Mouse (Mus musculus) liver, embryonic 13.5 days (tissue): ENCODE results near the gene Spryd3. TPM values are rescaled to one million over a fixed set of nuclear protein-coding genes. Genes with fewer than 3 reads are reported as not detected.
A peak's percentile ranks its signal among the peaks of the same experiment; 100 is the strongest.
"Not testable (repeated sequence)": the region's sequence is repeated elsewhere in the genome, so short reads cannot be mapped to it uniquely, and the experiment has no call there.

Source experiments
- ATAC-seq: fragments of 200-750 bp; cut with Nextera tagmentation; 2 replicates; pipeline ENCODE4 v1.8.0; 2017; ENCODE audit warnings: low read depth, mild to moderate bottlenecking, moderate number of reproducible peaks, moderate library complexity
- DNase-seq: peaks from one replicate; pipeline ENCODE4 v3.0.0; 2022
- H3K27ac ChIP-seq: fragments of 300-500 bp; sonication (generic); 2 replicates; pipeline ENCODE4 v1.5.1; 2015; ENCODE audit warnings: moderate library complexity, mild to moderate bottlenecking, inconsistent platforms
- H3K27me3 ChIP-seq: fragments of 300-500 bp; sonication (generic); 2 replicates; pipeline ENCODE4 v1.6.1; 2015; ENCODE audit warnings: mild to moderate bottlenecking, inconsistent platforms
- H3K36me3 ChIP-seq: fragments of 300-500 bp; sonication (generic); 2 replicates; pipeline ENCODE4 v1.6.1; 2015; ENCODE audit warnings: mild to moderate bottlenecking, inconsistent platforms
- H3K4me1 ChIP-seq: fragments of 300-500 bp; sonication (generic); replicated peaks from 2 replicates; pipeline ENCODE4 v1.6.1; 2015; ENCODE audit warnings: inconsistent platforms
- H3K4me2 ChIP-seq: fragments of 300-500 bp; sonication (generic); 2 replicates; pipeline ENCODE4 v1.6.1; 2015; ENCODE audit warnings: inconsistent platforms, mild to moderate bottlenecking, moderate library complexity
- H3K4me3 ChIP-seq: fragments of 300-500 bp; sonication (generic); replicated peaks from 2 replicates; pipeline ENCODE4 v1.5.1; 2015; ENCODE audit warnings: mild to moderate bottlenecking, inconsistent platforms
- H3K9ac ChIP-seq: fragments of 300-500 bp; sonication (generic); 2 replicates; pipeline ENCODE4 v1.6.1; 2015; ENCODE audit warnings: mild to moderate bottlenecking, inconsistent platforms
- H3K9me3 ChIP-seq: fragments of 300-500 bp; sonication (generic); replicated peaks from 2 replicates; pipeline ENCODE4 v1.6.1; 2016; ENCODE audit warnings: inconsistent platforms
- WGBS: fragments of 180-500 bp; shearing (Covaris S2); methylation state at CpG from one replicate; pipeline ENCODE4 v1.1.7; 2015; ENCODE audit not compliant: insufficient replicate concordance; 5-methylcytosine and 5-hydroxymethylcytosine counted together
- polyA plus RNA-seq: library from polyadenylated mRNA; unstranded; fragments of >200 nt; fragmentation: Nextera tagmentation; extraction: Ambion mirVana; gene quantifications from 2 replicates; pipeline ENCODE4 v1.2.1, GENCODE M21; 2015

Gene Spryd3
- polyA plus RNA-seq, 1 experiment from 2014 or later = 13.1 TPM

GRCm38 (mm10) chr15:102092222-102092621 lies 43.8 kb downstream of the Spryd3 start:
- 82% methylated on average over 4 of the region's 4 CpGs for WGBS
- no peak overlapping the region for H3K4me2 ChIP-seq
- peaks cover 98% of the 10 kb centered on the region for H3K36me3 ChIP-seq
- ATAC-seq = no peak
- H3K27ac ChIP-seq = no peak overlapping the region
- H3K9ac ChIP-seq = no peak overlapping the region
- no peak for DNase-seq
- H3K9me3 ChIP-seq = no peaks in the 10 kb centered on the region
- H3K4me3 ChIP-seq = no peak overlapping the region
- H3K27me3 ChIP-seq = no peaks in the 10 kb centered on the region
- peaks cover 19% of the 10 kb centered on the region for H3K4me1 ChIP-seq

- H3K4me3 ChIP-seq = no peak overlapping the region
- H3K27me3 ChIP-seq = no peaks in the 10 kb centered on the region
- peaks cover 18% of the 10 kb centered on the region for H3K4me1 ChIP-seq
- H3K9ac ChIP-seq = no peak overlapping the region
- H3K36me3 ChIP-seq = peaks cover 100% of the 10 kb centered on the region
- no peak overlapping the region for H3K27ac ChIP-seq
- H3K9me3 ChIP-seq = no peaks in the 10 kb centered on the region
- 77% methylated on average over 1 of the region's 1 CpGs for WGBS
- ATAC-seq (no peak), DNase-seq (no peak)
- H3K4me2 ChIP-seq = no peak overlapping the region
Observed at GRCm38 (mm10) chr15:102091688-102092087, 44.3 kb downstream of the Spryd3 start.

DNA sequence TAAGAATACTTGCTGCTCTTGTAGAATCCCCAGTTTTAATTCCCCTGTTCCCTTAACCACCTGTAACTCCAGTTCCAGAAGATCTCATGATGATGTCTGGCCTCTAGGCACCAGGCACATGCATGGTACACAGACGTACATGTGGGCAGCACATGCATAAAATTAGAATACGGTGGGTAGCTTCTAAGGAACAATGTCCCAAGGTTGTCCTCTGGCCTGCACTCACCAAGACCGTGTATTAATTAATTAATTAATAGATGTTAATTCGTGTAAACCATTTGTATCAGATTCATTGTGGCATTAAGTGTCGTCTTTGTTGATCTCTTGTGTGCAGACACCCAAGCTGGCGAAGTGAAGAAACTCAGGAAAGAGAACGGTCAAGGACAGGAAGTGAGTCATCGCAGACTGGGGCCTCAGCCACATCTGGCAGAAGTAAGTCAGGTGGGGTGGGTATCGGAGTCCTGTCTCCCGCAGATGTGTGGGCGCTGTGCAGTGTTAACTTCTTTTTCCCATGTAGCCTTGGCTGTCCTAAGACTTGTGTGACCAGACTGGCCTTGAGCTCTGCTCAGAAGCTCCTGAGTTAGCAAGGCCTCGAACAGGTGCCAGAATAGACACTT lies 44.9 kb downstream of the Spryd3 start:
- H3K27ac ChIP-seq = no peak overlapping the region
- H3K27me3 ChIP-seq = no peaks in the 10 kb centered on the region
- DNase-seq (no peak), ATAC-seq (no peak)
- H3K4me1 ChIP-seq = peaks cover 12% of the 10 kb centered on the region
- peaks cover 99% of the 10 kb centered on the region for H3K36me3 ChIP-seq
- no peak overlapping the region for H3K4me2 ChIP-seq
- WGBS = 61% methylated on average over 12 of the region's 12 CpGs
- H3K4me3 ChIP-seq = no peak overlapping the region
- no peaks in the 10 kb centered on the region for H3K9me3 ChIP-seq
- no peak overlapping the region for H3K9ac ChIP-seq

- H3K9ac ChIP-seq = no peak overlapping the region
- no peaks in the 10 kb centered on the region for H3K9me3 ChIP-seq
- H3K4me1 ChIP-seq = peaks cover 8% of the 10 kb centered on the region; the same call in 1 of the 2 replicates
- DNase-seq (no peak), ATAC-seq (peak; percentile 45; the same call in 1 of the 2 replicates)
- H3K27ac ChIP-seq = no peak overlapping the region
- H3K4me3 ChIP-seq = no peak overlapping the region
- no peak overlapping the region for H3K4me2 ChIP-seq
- no peaks in the 10 kb centered on the region for H3K27me3 ChIP-seq
- WGBS = 76% methylated on average over 12 of the region's 12 CpGs
- peaks cover 99% of the 10 kb centered on the region for H3K36me3 ChIP-seq
Observed at GRCm38 (mm10) chr15:102089914-102090585, 46.0 kb downstream of the Spryd3 start.

DNA sequence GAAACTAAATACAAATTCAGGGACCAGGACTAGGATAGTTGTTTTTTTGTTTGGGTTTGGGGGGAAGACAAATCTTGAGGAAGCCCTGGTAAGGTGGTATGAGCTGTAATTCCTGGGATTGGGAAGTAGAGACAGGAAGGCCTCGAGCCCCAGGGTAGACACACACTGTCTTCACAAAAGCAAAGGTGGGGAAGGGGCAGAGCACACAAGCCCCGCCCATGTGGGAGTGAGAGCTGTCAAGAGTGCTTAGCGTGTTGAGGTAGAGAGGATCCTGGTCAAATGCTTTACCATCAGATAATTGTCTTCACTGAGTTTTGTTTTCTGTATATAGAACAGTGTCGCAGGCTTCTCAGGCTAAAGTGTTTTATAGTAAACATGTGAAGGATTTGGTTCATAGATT lies 53.0 kb downstream of the Spryd3 start:
- H3K27me3 ChIP-seq = no peaks in the 10 kb centered on the region
- H3K27ac ChIP-seq = no peak overlapping the region
- H3K36me3 ChIP-seq = peaks cover 81% of the 10 kb centered on the region
- H3K4me1 ChIP-seq = peaks cover 30% of the 10 kb centered on the region
- no peak overlapping the region for H3K9ac ChIP-seq
- no peak overlapping the region for H3K4me3 ChIP-seq
- no peak overlapping the region for H3K4me2 ChIP-seq
- no peaks in the 10 kb centered on the region for H3K9me3 ChIP-seq
- ATAC-seq (no peak), DNase-seq (no peak)
- 75% methylated on average over 4 of the region's 4 CpGs for WGBS

GRCm38 (mm10) chr15:102082148-102082547 lies 53.9 kb downstream of the Spryd3 start:
- no peak for ATAC-seq

GRCm38 (mm10) chr15:102080429-102080828 lies 55.6 kb downstream of the Spryd3 start:
- H3K4me2 ChIP-seq = no peak overlapping the region
- H3K36me3 ChIP-seq = peaks cover 56% of the 10 kb centered on the region
- peaks cover 54% of the 10 kb centered on the region for H3K4me1 ChIP-seq

More at GRCm38 (mm10) chr15:102082148-102082547, 53.9 kb downstream of the Spryd3 start:
- H3K9me3 ChIP-seq = no peaks in the 10 kb centered on the region
- H3K4me2 ChIP-seq = no peak overlapping the region
- no peak overlapping the region for H3K4me3 ChIP-seq
- H3K27ac ChIP-seq = no peak overlapping the region
- peaks cover 38% of the 10 kb centered on the region for H3K4me1 ChIP-seq
- DNase-seq = no peak
- 83% methylated on average over 4 of the region's 4 CpGs for WGBS
- no peak overlapping the region for H3K9ac ChIP-seq
- H3K27me3 ChIP-seq = no peaks in the 10 kb centered on the region
- H3K36me3 ChIP-seq = peaks cover 72% of the 10 kb centered on the region

GRCm38 (mm10) chr15:102079924-102080323 lies 56.1 kb downstream of the Spryd3 start:
- H3K9me3 ChIP-seq, DNase-seq, H3K4me3 ChIP-seq, H3K4me2 ChIP-seq, H3K27ac ChIP-seq, H3K27me3 ChIP-seq, ATAC-seq, H3K9ac ChIP-seq: not testable (repeated sequence)
- Histone ChIP-seq H3K36me3 (peaks cover 52% of the 10 kb centered on the region), H3K4me1 (peaks cover 59% of the 10 kb centered on the region)
- 67% methylated on average over 8 of the region's 8 CpGs for WGBS

More at GRCm38 (mm10) chr15:102080429-102080828, 55.6 kb downstream of the Spryd3 start:
- no peak overlapping the region for H3K27ac ChIP-seq
- DNase-seq = no peak
- H3K9ac ChIP-seq = no peak overlapping the region
- no peaks in the 10 kb centered on the region for H3K9me3 ChIP-seq
- WGBS = 57% methylated on average over 2 of the region's 2 CpGs
- no peaks in the 10 kb centered on the region for H3K27me3 ChIP-seq
- no peak for ATAC-seq
- no peak overlapping the region for H3K4me3 ChIP-seq

DNA sequence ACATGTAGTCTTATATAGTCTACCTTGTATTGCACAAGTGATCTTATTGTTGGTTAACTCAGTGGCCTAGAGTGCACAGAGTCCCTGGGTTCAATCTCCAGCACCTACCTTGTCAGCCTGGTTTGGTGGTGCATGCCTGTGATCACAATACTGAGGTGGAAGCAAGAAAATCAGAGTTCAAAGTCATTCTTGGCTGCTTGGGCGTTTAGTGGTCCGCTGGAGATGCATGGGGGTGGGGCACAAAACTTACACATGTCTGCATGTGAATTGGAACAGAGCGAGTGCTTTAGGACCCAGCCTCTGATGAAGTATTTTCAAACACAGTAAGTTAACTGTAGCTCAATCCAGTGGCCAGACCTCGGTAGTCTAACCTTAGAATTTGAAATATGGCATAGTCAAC lies 56.8 kb downstream of the Spryd3 start:
- no peak overlapping the region for H3K4me2 ChIP-seq
- WGBS = 68% methylated on average over 4 of the region's 4 CpGs

DNA sequence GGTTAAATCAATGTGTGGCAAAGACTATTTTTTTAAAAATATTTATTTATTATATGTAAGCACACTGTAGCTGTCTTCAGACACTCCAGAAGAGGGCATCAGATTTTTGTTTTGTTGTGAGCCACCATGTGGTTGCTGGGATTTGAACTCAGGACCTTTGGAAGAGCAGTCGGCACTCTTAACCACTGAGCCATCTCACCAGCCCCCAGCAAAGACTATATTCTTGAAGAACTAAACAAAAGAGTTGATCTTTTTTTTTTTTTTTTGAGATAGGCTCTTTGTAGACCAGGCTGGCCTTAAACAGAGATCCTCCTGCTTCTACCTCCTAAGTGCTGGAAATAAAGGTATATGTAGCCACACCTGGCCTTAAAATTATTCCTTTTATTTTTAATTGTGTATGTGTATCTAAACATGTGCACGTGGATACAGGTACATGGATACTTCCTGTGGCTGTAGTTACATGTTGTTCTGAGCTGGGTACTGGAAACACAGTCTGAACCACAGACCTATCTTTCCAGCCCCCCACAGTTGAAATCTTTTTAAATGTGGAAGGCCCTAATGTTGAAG lies 58.8 kb downstream of the Spryd3 start:
- no peak overlapping the region for H3K4me3 ChIP-seq
- ATAC-seq (no peak), DNase-seq (no peak)
- no peak overlapping the region for H3K27ac ChIP-seq
- peak overlapping the region; percentile 6; the same call in 1 of the 2 replicates for H3K9ac ChIP-seq
- H3K36me3 ChIP-seq = peaks cover 25% of the 10 kb centered on the region
- peak overlapping the region; percentile 51 for H3K4me2 ChIP-seq
- H3K4me1 ChIP-seq = peaks cover 69% of the 10 kb centered on the region
- 53% methylated on average over 2 of the region's 2 CpGs for WGBS
- H3K9me3 ChIP-seq = no peaks in the 10 kb centered on the region
- no peaks in the 10 kb centered on the region for H3K27me3 ChIP-seq

More for the DNA sequence above, 56.8 kb downstream of the Spryd3 start:
- ATAC-seq (no peak), DNase-seq (no peak)
- Histone ChIP-seq H3K4me1 (peaks cover 65% of the 10 kb centered on the region), H3K9ac (no peak overlapping the region), H3K9me3 (no peaks in the 10 kb centered on the region), H3K27ac (no peak overlapping the region), H3K4me3 (no peak overlapping the region), H3K36me3 (peaks cover 45% of the 10 kb centered on the region), H3K27me3 (no peaks in the 10 kb centered on the region)

GRCm38 (mm10) chr15:102074876-102075585 lies 61.0 kb downstream of the Spryd3 start:
- 2% methylated on average over 11 of the region's 11 CpGs for WGBS
- Histone ChIP-seq H3K4me1 (peaks cover 71% of the 10 kb centered on the region), H3K4me3 (peak overlapping the region; percentile 96), H3K27ac (peak overlapping the region; percentile 90), H3K9ac (peak overlapping the region; percentile 98), H3K4me2 (peak overlapping the region; percentile 94), H3K36me3 (peaks cover 5% of the 10 kb centered on the region), H3K9me3 (no peaks in the 10 kb centered on the region), H3K27me3 (no peaks in the 10 kb centered on the region)
- no peak for DNase-seq
- ATAC-seq = no peak
